Mouse (Mus musculus) liver, adult 2 months (tissue): Measurements from ENCODE around the gene Ncf1.

Experiments
- CTCF ChIP-seq: fragments of 200-500 bp; IDR thresholded peaks from 2 replicates; pipeline ENCODE4 v1.5.1; 2011; ENCODE audit warnings: low read depth, low read length, control low read depth
- POLR2A ChIP-seq: fragments of 200-500 bp; IDR thresholded peaks from 2 replicates; pipeline ENCODE4 v1.6.1; 2011; ENCODE audit warnings: low read length, control low read depth; ENCODE audit not compliant: insufficient read depth; ENCODE audit errors: extremely low read depth

GRCm38 (mm10) chr5:134243661-134244436 is 14.4 kb upstream of the Ncf1 start:
- TF ChIP-seq POLR2A (no peak), CTCF (no peak)
